Mouse (Mus musculus): ENCODE results near the gene Zfp768. TPM values are rescaled to one million over a fixed set of nuclear protein-coding genes. Genes with fewer than 3 reads are reported as not detected.
"Not testable (repeated sequence)": the region's sequence is repeated elsewhere in the genome, so short reads cannot be mapped to it uniquely, and the experiment has no call there.

The Zfp768 gene
- total RNA-seq, 4 experiments from 2014 or later, result 12.3 to 15.1 (median 13.0) TPM

- DNase-seq (ENCODE audit: low spot score in 2 of 2), result no peak
These were observed 13.1 kb upstream of the Zfp768 start for GRCm38 (mm10) chr7:127358472-127358871.

GRCm38 (mm10) chr7:127357871-127358270 lies 12.5 kb upstream of the Zfp768 start:
- DNase-seq (ENCODE audit: low spot score in 2 of 2), result no peak

GRCm38 (mm10) chr7:127355796-127356195 lies 10.4 kb upstream of the Zfp768 start:
- DNase-seq (ENCODE audit: low spot score in 2 of 2), result no peak

GRCm38 (mm10) chr7:127351230-127352004 lies 6.0 kb upstream of the Zfp768 start:
- DNase-seq (ENCODE audit: low spot score in 2 of 2), result no peak

- DNase-seq (ENCODE audit: low spot score in 2 of 2), result no peak
These were observed 1.3 kb upstream of the Zfp768 start for GRCm38 (mm10) chr7:127346676-127347075.

GRCm38 (mm10) chr7:127345092-127345491 lies 297 bp downstream of the Zfp768 start:
- no peak for DNase-seq (ENCODE audit: low spot score in 2 of 2)

GRCm38 (mm10) chr7:127344371-127344770 lies 1.0 kb downstream of the Zfp768 start:
- no peak for DNase-seq (ENCODE audit: low spot score in 2 of 2)

- no peak for DNase-seq (ENCODE audit: low spot score in 2 of 2)
These were observed 1.9 kb downstream of the Zfp768 start for GRCm38 (mm10) chr7:127343351-127344019.

GRCm38 (mm10) chr7:127342888-127343287 lies 2.5 kb downstream of the Zfp768 start:
- no peak for DNase-seq (ENCODE audit: low spot score in 2 of 2)

GRCm38 (mm10) chr7:127342332-127342731 lies 3.1 kb downstream of the Zfp768 start:
- no peak for DNase-seq (ENCODE audit: low spot score in 2 of 2)

- DNase-seq (ENCODE audit: low spot score in 2 of 2), result not testable (repeated sequence)
These were observed 3.5 kb downstream of the Zfp768 start for GRCm38 (mm10) chr7:127341861-127342260.

GRCm38 (mm10) chr7:127341356-127341755 lies 4.0 kb downstream of the Zfp768 start:
- DNase-seq (ENCODE audit: low spot score in 2 of 2), result no peak

GRCm38 (mm10) chr7:127337636-127338035 lies 7.8 kb downstream of the Zfp768 start:
- DNase-seq (ENCODE audit: low spot score in 2 of 2), result no peak

GRCm38 (mm10) chr7:127335604-127336003 lies 9.8 kb downstream of the Zfp768 start:
- DNase-seq (ENCODE audit: low spot score in 2 of 2), result no peak

GRCm38 (mm10) chr7:127333240-127333639 lies 12.1 kb downstream of the Zfp768 start:
- DNase-seq (ENCODE audit: low spot score in 2 of 2), result no peak

GRCm38 (mm10) chr7:127326685-127327084 lies 18.7 kb downstream of the Zfp768 start:
- peak; percentile 41 to 59 for DNase-seq (ENCODE audit: low spot score in 2 of 2)

- no peak for DNase-seq (ENCODE audit: low spot score in 2 of 2)
These were observed 19.8 kb downstream of the Zfp768 start for GRCm38 (mm10) chr7:127325550-127325949.

GRCm38 (mm10) chr7:127324944-127325343 lies 20.4 kb downstream of the Zfp768 start:
- no peak for DNase-seq (ENCODE audit: low spot score in 2 of 2)

GRCm38 (mm10) chr7:127322085-127322484 lies 23.3 kb downstream of the Zfp768 start:
- no peak for DNase-seq (ENCODE audit: low spot score in 2 of 2)

- DNase-seq (ENCODE audit: low spot score in 2 of 2), result no peak
These were observed 24.3 kb downstream of the Zfp768 start for GRCm38 (mm10) chr7:127321106-127321505.

- no peak for DNase-seq (ENCODE audit: low spot score in 2 of 2)
These were observed 31.5 kb downstream of the Zfp768 start for GRCm38 (mm10) chr7:127313912-127314311.

GRCm38 (mm10) chr7:127309951-127310350 lies 35.4 kb downstream of the Zfp768 start:
- no peak for DNase-seq (ENCODE audit: low spot score in 2 of 2)

GRCm38 (mm10) chr7:127308887-127309286 lies 36.5 kb downstream of the Zfp768 start:
- peak; percentile 32 to 44 for DNase-seq (ENCODE audit: low spot score in 2 of 2)
